Mouse (Mus musculus) neural tube, embryonic 10.5 days (tissue): Measurements from ENCODE around the gene Tmem178b.

Experiments used
- DNase-seq: peaks from one replicate; pipeline ENCODE4 v3.0.0-alpha.2; 2017; ENCODE audit warnings: low spot score; ENCODE audit errors: extremely low spot score

Tmem178b gene

DNA sequence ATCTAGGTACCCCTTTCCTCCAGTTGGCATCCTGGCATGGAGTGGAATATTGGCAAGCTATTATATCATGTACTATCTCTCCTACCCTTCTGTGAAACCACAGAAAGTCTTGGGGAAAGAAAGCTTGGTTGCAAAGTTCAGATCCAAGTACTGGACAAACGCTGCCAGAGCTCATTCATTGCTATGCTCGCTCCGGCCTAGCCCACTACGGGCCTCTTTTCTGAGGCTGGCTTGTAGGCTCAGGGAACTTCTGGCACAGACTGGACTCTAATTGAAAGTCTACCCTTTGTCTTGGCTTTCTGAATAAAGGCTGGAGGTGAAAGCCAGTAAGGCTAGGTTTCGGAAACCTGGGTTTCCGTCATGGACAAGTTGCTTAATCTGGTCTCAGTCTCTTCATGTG lies 44.7 kb downstream of the Tmem178b start:
- DNase-seq, result no peak

DNA sequence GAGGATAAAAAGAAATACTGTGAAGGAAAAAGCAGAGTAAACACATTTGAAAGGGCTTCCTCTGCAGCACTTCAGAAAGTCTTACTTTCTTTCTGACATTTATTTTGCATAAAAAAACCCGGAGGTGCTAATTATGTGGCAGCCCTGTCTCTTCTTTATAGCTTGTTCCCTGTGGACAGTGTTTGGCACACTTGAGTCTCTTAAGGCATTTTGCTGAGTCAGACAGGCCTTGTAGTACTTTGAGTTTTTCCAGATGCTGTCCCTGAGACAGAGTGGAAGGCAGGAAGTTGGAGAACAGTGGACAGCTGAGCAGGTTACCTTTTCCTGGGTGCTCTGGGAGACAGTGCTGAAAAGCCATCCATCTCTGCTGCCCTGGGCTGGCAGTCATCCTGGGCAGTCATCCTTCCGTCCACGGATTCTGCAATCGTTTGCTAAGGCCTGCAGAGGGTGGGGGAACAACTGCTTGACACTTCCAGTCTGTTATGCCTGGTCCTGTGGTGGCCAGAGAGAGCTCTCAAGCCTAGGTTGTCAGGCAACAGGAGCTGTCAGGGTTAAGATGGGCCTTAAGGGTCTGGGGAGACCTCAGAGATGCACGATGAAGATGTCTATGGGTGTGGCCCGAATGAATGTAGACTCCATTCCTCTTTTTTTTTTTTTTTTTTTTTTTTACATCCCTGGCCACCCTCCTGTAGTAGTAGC lies 46.1 kb downstream of the Tmem178b start:
- no peak for DNase-seq

DNA sequence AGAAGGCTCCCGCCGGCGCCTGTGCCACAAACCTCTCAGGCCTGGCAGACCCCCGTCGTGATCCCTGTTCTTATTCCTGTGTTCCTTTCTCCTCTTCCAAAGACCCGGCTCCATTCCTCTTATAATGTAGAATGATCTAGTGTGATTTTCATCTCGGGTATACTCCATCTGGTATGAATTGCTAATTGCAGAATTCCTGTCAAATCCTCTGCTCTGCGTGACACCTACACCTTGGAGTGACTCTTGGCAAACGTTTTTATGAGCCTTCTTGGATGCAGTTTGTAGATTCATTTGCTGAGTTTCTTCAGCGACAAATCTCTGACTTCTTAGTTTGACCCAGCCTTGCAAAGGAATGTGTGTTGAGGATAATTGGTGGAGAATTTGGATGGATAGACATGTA lies 53.4 kb downstream of the Tmem178b start:
- no peak for DNase-seq

DNA sequence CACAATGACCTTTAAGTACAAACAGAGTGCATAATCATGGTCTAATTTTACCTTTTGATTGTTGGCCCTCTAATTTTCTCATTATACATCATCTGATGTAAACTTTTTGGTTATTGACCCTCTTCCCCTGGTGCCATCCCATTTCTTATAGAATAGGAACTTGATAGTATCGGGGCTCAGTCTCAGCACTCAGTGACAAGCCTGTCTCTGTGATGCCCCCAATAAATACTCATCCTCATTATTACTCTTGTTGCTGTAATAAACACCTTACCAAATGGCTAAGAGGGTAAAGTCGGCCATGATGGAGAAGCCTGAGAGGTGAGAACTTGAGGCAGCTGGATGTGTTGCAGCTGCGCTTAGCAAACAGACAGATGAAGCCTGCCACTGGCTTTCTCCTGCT lies 63.5 kb downstream of the Tmem178b start:
- DNase-seq, result no peak

DNA sequence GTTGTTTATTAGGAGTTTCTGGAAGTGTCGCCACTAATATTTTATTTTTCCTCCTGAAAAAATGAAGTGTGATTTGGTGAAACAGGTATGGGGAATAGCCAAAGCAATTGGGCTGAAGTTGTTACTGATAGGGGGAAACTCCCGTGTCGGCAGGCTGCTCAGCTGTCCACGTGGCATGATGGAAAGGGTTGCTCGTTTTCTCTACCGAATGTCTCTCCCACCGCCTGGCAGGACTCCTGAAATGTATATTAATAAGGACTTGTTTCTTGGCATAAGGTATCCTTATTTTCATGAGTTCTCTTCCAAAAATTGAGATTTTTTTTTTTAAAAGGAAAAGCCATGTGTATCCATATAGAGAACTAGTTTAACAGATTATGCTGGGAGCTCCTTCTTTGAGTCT lies 67.8 kb downstream of the Tmem178b start:
- DNase-seq, result no peak

DNA sequence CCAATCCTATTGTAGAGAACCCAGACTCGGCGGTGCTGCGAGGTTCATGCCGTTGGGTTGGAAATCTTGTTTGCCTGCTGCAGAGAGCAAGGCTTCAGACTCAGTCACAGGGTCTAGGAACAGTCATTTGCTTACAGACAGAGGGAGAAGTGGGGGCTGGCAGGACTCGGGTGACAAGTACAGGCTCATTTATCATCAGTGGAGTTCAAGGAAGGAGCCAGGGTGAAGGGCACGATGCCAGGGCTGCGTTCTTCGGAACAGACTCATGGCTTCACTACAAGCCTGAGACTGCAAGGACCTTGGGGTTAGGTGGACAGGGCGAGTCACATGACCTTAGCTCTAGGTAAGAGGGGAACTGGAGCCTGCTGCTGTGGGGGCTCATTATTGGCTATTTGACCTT lies 71.8 kb downstream of the Tmem178b start:
- no peak for DNase-seq

DNA sequence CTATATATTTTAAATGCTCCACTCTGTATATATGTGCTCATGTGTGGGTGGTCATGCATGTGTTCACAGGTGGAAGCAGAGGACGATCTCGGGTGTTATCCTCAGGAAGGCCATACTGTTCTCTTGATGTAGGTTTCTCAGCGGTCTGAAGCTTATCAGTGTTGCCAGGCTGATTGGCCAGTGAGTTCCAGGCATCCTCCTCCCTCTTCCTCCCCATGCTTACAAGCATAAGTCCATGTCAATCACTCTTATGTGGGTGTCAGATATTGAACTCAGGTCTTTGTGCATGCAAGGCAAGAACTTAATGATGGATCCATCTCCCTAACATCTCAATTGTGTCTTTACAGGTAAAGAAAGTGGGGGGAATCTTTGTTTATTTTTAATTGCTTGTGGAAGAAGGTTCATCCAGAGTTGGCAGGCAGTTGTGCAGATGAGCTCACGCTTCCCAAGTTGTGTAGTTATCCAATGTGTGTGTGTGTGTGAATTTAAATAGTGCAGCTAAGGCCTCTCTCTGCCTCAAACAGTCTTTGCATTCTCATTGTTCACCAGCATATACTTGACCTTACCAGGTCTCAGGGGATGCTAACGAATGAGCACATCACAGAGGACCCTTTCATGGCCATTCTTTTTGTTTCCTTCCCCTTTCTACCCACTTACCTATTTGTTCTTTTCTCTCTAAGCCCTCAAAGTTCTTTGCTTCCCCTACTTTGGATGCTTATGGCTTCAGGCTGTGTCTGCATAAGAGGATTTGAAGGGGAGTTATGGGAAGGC lies 72.8 kb downstream of the Tmem178b start:
- DNase-seq, result no peak

DNA sequence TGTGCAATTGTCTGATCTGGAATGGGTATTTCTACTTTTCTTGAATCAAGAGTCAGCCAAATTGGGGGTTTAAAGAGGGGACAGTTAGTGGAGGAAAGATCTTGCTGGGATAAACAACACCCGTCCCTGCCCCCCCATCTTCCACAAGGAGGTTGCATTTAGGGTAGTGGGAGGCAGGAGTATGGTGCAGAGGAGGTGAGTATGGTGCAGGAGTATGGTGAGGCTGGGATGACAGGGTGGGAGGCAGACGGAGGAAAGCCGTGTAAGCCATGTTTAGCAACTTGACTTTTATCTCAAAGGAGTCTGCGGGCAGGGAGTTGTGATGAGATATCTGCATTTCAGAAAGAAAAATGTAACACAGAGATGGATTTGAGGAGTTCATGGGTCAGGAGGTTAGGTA lies 73.5 kb downstream of the Tmem178b start:
- no peak for DNase-seq

DNA sequence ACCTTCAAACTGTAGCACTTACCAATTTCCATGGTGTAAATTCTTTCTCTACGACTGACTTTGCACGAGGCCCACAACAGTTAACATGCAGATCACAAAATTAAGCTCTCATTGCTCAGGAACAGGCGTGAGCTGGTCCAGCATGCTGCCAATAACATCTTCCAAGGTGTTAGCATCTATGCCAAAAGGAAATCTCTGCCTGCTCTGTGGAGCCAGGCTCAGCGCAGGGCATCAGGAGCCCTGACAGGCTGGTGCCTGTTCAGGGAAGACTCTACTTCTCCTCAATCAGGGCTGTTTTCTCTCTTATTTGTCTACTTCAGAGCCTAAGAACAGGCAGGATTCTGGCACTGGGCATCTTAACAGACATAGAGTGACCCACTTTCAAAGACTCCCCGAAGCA lies 80.9 kb downstream of the Tmem178b start:
- no peak for DNase-seq

DNA sequence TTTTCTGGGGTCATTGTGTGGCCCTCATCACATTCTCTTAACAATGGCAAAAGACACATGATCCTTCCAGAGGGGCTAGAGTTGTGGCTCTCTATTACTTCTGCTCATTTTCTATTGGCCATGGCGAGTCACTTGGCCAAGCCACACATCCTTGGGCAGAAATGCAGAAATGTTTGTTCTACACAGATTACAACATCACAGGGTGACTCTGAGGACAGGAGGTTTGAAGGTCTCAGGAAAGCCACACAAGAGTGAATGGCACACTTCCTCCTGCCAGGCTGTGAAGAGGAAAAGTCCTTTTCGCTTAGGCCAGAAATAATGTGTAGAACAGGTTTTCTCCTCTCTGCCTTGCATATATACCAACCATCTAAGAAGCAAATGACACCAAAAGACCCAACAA lies 82.1 kb downstream of the Tmem178b start:
- no peak for DNase-seq

DNA sequence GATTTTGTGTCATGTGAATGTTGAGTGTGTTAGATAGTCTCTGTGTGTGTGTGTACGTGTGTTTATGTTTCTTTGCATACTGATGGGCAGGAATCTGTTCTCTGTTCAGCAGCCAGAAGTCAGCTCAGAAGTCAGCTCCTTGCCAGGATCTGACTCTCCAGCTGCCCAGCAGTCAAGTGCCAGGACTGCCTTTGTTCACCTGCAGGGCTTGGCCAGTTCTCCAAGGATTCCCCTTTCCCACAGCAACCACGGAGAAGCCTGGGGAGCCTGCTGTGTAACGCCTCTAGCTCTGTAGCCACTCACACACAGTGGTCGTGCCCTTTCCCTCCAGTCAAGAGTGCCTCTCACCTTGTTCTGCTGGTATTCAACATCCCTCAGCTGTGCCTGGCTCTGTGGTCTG lies 91.5 kb downstream of the Tmem178b start:
- no peak for DNase-seq

DNA sequence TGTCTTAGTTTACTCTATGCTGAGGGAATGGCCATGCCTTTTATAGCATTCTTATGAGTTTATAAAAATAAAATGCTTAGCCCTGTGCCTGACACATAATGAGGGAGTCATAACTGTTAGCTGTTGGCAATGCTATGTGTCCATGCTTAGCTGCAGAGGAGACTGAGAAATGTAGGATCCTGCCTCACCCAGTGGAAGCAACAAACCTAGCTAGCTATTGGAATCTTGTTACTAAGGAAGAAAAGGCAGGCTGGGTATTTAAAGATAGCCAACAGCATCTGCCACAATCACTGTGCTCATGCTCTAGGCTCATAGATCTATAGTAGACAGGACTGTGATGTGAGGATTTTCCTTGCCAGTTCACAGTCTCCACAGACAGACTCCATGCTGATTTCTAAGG lies 97.2 kb downstream of the Tmem178b start:
- no peak for DNase-seq

DNA sequence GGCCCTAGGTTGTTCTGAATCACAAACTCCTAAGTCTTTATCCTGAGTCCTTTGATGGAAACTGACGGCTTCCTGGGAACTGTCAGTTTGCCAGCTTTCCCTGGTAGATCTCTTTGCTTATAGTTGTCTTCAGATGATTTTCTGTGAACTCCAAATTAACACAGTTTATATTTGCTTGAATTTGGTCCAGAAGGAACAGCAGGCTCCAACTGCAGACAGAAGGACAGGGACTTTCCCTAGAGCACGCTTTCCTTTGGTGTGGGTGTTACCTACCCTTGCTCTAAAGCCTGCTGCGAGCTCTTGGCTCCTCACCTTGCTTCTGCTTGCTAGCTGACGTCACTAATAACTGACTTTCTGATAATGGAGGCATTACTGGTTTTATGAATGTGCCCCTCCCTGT lies 105.9 kb downstream of the Tmem178b start:
- no peak for DNase-seq

DNA sequence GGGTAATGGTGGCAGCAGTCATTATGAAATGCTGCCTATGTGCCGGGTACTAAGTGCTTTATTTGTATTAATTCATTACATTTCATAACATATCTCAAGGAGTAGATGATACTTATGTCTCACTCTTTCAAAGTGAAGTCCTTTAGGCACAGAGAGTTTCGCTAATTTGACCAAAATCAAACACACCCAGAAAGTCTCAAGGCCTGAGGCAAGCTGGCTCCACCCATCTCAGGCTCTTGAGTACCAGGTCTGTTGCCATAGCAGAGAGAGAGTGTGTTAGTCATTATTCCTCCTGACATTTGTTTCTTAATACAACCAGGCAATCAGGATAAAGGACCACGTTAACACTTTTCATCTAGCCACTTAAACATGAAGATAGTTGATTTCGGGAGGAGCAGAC lies 117.7 kb downstream of the Tmem178b start:
- DNase-seq, result no peak

DNA sequence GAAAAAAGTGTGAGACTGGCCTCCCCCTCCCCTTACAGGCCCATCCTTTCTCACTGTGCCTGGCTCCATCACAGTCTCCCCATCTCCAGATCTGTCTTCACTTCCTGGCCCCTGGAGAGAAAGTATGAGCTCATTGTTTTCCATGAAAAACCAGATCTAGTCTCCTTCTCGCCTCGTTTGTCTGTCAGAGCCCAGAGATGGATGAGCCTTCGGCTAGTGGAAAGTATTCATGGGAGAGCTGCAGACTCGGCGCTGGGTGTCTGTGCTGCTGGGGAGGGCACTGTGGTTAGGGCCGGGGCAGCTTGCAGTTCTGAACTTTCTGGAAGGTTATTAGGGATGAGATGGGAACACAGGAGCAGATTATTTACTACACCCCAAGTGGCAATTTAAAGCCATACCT lies 118.9 kb downstream of the Tmem178b start:
- no peak for DNase-seq

DNA sequence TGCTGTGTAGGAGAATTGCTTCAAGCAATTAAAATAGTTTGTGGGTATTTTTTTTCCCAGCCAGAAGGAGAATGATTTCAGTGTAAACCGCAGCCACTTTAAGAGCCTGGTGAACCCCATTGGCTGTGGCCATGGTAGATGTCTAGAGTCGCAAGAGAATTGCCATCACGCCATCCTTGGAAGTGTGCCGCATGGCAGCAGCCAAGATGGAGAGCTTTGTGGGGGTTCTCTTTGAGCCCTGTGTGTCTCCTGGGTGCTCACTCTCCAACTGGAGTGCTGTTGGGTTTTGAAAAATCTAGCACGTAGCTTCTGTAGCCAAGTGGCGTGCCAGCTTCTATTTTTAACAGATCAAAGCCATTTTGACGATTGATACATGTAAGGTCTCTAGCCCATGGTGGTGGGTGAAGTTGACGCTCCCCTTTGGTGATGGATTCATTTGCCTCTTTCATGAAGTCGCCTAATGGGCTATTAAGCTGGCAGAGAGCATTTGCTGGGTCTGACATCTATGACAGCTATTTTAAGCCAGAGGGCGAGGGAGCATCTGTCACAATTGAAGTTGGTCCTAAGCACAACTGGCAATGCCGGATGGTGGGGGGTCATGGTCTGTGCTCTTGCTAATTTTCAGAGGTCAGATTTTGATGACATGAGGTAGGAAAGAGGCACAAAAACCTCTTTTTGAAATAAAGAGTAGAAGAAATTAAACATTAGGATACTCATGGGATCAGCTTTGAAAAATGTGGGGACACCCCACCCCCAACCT lies 133.1 kb downstream of the Tmem178b start:
- no peak for DNase-seq

DNA sequence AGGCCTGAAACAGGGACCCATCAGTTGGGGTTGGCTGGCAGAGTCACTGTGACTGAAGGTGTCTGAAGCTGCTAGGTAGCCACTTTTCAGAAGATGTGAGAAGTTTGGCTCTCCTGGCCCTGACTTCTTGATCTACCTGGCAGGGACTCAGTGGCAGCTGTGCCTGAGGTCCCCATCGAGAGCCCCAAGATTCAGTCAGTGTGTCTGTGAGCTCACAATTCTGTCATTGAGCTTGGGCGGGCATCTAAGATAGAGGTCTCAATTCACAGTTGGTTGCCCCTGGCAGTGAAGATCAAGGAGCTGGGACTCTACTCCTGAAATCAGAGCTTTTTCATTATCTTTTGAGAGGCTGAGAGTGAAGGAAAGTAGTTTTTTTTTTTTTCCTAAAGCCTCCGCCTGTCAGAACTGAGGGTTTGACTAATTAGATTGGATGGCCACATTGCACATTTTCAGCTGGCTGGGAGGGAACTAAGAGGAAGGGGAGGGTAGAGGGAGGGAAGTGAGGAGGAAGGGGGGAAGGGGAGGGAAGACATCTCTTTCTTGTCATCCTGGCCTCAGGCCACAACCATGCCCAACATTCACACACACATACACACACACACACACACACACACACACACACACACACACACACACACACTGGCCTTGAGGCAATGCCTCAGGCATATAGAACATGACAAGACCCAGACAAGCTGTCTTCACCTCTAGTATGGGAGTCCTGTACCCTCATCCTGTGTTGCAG lies 135.3 kb downstream of the Tmem178b start:
- no peak for DNase-seq

DNA sequence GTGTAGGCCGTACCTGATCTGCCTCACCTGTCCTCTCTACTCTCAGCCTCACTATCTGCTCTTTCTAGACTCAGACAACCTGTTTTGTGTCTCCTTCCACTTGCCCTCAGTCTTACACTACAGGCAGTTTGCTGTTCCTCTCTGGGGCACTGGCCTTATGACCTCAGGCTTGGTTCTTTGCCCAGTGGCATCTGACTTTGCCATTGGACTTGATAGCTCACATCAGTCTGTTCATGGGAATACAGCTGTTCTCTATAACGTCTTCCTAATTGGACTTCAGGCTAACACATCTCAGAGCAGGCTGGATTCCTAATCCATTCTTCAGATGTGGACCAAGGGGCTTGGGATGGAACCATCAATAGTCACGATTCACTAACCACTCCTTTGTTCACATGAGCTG lies 136.6 kb downstream of the Tmem178b start:
- no peak for DNase-seq

DNA sequence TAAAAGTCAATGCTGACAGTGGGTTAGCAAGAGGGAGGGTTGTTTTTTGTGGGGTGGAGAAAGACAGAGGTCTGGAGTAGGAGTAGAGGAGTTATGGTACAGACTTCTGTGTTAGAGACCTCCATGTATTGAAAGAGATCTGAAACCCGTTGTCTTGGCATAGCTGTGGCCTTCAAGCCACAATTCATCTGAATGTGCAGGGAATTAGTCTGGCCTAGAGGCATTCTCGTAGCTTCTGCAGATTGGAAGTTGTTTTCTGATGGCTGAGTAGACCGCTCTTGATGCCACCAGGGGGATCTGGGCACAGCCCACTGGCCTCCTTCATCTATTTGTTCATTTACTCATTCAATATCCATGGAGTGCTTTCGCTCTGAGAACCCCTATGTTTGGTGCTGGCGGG lies 138.0 kb downstream of the Tmem178b start:
- no peak for DNase-seq

DNA sequence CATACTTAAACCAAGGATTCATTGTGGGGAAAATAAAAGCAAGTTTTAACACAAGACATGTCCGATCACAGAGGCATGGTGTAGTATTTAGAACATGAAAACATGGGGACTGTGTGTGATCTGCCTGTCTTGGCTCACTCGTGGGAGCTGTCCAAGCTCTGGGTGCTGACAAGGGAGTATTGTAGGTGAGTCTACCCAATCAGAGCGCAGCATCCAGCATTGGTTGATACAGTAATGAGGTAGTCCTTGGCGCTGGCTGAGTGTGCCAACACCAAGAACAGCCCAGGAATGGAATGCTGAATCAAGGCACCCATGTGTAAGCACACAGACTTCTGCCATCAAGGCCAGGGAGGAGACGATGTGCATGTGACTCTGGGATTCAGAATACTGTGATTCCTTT lies 138.5 kb downstream of the Tmem178b start:
- no peak for DNase-seq

DNA sequence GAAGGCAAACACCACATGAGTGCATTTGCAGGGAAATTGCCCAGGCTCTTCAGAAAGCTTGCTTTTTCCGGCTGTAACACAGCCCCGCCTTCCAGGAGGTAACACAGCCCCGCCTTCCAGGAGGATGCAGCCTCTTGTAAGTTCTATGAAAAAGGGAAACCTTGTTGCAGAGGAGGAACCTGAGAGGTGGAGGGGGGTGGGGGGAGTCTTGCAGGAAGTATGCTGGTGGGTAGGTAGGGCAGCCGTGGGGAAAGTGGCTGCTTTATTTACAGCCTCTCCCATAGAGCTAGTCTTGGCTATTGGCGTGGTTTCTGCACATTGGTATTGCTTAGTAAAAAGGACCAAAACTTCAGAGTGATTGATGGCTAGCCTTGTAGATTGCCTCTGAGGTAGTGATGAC lies 140.3 kb downstream of the Tmem178b start:
- no peak for DNase-seq

DNA sequence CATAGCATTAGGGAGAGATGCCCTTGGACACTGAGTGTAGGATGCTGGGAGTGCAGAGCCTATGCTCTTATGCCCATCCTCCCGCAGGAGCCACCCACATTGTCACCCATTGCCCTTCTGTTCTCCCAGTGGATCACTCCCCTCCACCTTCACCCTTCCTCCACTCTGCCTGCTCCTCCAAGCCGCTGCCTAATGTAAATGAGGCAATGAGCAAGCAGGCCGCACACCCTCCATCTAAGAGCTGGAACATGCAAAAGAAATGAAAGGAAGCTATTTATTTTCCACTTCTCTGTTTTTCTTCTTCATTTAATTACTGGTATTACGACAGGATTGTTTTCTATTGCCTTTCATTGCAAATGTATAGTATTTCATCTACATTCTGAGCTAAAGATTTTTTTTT lies 142.1 kb downstream of the Tmem178b start:
- no peak for DNase-seq
